Mouse (Mus musculus) thymus, postnatal 0 days (tissue): ENCODE data around the gene Ncbp1. TPM values are rescaled to one million over a fixed set of nuclear protein-coding genes. Genes with fewer than 3 reads are reported as not detected.
A peak's percentile ranks its signal among the peaks of the same experiment; 100 is the strongest.

Source experiments
- DNase-seq: peaks from one replicate; pipeline ENCODE4 v3.0.0-alpha.2; 2015; ENCODE audit warnings: low spot score
- polyA plus RNA-seq: library from polyadenylated mRNA; unstranded; fragments of >200 nt; fragmentation: Nextera tagmentation; extraction: Ambion mirVana; gene quantifications from 2 replicates; pipeline ENCODE4 v1.2.1, GENCODE M21; 2015

Gene Ncbp1
- polyA plus RNA-seq, 1 experiment from 2014 or later = 88.5 TPM

DNA sequence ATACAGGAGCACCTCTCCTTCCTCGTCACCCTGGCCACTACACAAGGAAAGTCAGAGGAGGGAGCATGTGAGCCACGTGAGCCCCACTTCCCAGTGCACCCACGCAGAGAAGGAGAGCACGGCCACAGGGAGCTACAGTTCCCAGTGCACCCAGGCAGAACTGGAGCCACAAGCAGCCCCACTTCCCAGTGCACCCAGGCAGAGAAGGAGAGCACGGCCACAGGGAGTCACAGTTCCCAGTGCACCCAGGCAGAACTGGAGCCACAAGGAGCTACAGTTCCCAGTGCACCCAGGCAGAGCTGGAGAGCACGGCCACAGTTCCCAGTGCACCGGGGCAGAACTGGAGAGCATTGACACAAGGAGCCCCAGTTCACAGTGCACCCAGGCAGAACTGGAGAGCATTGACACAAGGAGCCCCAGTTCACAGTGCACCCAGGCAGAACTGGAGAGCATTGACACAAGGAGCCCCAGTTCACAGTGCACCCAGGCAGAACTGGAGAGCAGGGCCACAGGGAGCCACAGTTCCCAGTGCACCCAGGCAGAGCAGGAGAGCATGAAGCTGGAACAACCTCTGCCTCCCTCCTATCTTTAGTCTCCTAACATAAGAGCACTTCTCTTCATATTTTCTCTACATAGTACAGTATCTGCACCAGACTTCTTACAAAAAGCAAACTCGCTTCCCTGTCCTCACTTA is 9.0 kb upstream of the Ncbp1 start:
- no peak for DNase-seq

DNA sequence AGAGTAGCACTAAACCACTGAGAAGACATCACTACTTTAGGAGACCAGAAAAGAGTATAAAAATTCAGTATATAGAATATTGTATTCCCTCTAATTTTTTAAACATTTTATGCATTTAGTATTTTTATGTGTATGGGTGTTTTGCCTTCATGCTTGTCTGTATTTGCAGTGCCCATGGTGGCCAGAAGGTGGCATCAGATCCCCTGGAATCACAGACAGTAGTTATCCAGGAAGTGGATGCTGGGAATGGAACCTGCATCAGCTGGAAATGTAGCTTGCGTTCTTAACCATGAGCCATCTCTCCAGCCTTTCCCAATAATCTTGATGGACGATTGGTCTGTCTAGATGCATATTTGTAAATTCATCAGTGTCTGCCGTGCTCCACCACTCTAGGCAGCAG is 8.2 kb upstream of the Ncbp1 start:
- peak; percentile 60 for DNase-seq

DNA sequence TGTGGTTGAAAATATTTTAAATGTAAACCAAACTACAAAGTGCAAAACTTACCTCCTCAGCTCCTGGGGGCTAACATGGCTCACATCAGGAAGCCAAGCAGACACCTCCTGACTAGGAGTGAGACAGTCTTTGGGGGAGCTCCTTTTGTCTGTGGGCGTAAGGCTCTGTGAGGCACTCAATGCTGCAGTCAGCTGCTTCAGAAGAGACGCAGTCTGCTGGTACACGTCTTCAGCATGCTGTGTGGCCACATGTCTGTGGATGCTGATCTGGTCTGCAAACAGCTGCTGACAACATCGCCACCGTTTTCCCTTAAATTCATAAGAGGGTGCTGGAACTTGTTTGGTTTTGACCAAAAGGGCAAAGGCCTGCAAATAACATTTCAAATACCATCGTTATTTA is 6.6 kb upstream of the Ncbp1 start:
- DNase-seq = no peak

DNA sequence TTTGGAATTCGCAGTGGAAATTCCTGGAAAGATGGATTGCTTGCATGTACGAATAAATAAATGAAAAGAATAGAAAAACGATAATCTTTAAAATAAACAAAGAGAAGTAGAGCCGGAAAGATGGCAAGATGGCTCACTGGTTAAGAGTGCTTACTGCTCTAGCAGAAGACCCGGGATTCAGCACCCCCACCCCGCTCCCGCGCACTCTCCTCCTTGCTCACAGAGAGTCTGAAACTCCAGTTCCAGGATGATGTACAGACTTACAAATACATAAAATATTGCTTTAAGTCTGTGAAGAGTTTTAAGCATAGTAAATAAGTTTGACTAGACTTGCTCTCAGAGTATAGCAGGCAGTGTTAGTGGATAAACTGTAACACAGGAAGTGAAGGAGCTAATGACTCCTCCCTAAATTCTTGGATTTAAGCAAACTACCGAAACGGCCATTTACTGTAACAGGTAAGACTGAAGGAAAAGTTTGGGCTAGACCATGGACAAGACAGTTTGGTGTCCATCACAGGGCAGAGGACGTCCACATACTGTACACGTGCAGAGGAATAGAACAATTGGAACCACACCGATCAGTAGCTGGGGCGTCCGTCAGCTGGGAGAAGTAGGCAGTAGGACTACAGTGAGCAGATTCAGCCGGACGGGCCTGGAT is 655 bp upstream of the Ncbp1 start:
- DNase-seq = peak; percentile 7

DNA sequence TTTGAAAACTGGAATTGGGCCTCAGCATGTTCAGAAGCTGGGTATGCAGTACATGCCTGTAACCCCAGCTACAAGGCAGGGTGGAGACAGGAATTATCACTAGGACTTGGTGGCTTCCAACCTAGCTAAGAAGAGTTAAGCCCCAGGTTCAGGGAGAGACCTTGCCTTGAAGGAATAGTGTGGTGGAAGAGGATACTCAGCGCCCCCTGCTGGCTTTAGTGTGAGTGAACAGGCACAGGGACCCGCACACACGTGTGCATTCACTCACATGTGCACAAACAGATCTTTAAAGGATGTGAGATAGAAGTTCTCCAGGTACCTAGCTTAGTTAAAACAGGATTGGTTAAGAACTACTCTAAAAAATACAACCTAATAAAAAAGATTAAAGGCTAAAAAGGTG is 5.9 kb downstream of the Ncbp1 start:
- DNase-seq = peak; percentile 26

- DNase-seq = no peak
Measured at GRCm38 (mm10) chr4:46146881-46147280, 8.5 kb downstream of the Ncbp1 start.

GRCm38 (mm10) chr4:46151903-46152544 is 13.6 kb downstream of the Ncbp1 start:
- DNase-seq = peak; percentile 57

DNA sequence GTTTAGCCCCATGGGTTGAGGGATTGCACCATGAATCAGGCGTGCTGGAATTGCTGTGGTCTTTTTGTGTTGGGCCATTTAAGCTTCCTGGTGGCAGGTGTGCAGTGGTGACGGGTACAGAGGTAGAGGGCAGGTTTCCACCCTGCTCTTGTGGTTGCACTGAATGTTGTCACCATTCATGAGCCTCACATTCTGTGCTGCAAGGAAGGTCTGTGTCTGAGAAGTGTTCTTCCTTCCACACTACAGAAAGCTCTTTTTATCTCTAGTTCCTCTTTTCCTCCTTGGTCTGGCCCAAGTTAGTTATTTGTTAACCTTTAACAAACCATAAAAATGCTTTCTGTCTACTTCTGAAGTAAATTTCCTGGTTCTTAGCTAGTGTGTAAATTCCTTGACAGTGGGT is 25.6 kb downstream of the Ncbp1 start:
- peak; percentile 39 for DNase-seq

DNA sequence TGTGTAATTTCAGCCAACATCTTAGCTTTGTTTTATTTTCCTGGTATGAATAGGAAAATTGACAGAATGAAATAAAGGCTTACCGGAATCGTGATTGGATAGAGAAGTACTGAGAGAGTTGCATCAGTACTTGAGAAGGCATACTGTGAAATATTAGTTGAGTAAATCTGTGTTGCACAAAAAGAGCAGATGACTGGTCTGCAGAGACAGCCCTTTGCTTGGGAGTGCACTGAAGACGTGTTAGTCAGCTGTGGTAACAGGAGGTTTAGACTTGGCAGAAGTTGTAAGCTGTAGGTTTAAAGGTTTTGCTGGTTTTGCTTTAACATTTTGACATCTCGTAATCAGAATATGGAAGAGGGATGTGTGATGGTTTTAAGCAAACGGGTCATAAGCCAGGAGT is 27.4 kb downstream of the Ncbp1 start:
- DNase-seq = no peak

DNA sequence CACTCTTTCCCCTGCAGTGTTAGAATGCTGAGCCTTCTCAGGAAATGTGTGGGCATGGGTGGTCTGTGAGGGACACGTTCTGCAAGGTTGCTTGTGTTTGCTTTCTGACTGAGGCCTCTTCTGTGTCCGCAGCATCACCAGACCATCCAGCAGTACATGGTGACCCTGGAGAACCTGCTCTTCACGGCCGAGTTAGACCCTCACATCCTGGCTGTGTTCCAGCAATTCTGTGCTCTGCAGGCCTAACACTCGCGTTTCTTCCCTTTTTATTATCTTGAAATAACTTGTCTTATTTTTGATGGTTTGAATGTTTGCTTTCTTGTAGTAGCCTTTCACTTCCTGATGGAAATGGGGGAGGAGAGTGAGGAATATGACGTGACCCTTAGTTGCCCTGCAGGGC is 33.3 kb downstream of the Ncbp1 start:
- DNase-seq = no peak

DNA sequence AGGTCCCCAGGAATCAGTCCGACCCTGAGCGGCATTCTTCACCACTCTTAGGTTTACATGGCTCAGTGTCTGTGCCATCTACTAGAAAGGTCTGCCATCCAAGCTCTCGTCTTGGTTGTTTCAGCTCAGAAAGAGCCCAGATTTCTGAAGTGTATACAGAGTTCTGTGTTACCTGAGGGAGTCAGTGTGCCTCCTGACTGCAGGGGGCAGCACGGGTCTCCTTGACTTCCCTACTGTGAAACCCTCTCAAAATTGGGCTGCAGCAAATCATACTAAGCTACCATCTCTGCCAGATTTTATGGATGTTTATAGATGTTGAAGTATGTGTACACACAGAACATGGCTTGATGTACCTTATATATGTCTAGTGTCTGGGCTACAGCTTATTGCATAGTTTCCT is 37.9 kb downstream of the Ncbp1 start:
- DNase-seq = peak; percentile 39

DNA sequence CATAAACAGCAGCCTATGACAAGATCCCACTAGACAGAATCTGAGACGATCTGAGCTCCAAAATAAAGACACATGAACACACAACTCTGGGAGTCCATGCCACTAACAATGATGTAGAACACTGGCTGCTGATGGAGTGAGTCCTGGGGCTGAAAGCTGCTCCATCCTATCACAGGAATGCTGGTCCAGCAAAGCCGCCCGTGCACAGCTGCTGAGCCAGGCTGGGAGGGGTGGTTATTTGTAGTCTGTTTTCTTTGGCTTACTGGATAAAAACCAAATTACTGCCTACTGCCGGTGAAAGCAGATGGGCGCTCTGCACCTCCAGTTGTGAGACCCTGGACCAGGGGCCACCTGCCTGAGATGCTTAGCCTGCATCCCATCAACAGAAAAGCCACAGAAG is 38.6 kb downstream of the Ncbp1 start:
- DNase-seq = no peak

- DNase-seq = no peak
Measured at GRCm38 (mm10) chr4:46177496-46177895, 39.1 kb downstream of the Ncbp1 start.

GRCm38 (mm10) chr4:46181168-46181567 is 42.8 kb downstream of the Ncbp1 start:
- no peak for DNase-seq

DNA sequence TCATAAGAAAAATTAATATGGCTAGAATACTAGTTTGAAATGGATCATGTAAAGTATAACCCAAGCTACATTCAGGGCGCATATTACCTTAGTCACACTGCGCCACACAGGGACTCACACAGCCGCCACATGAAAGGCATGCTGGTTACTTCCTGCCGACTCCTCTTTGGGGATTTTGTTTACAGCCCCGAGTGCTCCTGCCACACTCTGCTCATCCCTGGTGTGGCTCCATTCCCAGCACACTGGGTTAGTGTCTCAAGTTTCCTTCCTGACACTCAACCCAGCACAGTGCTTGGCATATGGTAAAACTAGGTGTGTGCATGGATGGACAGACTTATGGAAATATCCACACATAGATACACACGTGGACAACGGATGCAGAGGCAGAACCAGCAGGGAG is 43.8 kb downstream of the Ncbp1 start:
- DNase-seq = peak; percentile 68

DNA sequence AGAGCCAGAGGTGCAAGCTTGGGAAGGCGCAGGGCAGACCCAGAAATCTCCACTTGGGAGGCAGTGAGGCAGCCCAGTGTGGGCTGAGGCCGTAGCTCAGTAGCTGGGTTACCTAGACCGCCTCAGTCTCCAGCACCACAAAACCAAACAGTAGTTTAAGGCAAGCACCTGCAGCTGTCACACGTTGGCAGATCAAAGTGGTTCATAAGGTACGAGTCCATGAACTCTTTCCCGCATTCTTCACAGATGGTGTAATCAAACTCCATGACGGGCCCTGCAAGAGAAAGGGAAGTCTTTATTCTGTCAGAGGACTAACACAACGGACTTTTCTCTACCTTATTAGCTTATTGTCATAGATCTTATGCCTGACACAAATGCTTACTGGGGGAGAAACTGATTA is 47.0 kb downstream of the Ncbp1 start:
- DNase-seq = peak; percentile 48

DNA sequence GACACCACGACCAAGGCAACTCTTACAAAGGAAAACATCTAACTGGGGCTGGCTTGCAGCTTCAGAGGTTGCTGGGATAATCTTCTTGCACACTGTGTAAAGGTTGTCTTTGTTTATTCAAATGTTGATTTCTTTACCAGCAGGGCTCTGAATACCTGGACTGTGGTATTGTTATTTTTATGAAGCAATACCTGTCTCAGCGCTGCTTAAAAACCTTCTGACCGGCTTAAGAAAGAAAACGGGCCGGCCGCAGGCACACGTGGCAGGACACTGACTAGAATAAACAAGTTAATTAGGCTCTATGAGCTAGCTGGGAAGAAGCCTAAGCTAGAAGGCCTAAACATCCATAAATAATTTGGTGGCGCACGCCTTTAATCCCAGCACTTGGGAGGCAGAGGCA is 47.5 kb downstream of the Ncbp1 start:
- no peak for DNase-seq

GRCm38 (mm10) chr4:46186466-46186865 is 48.1 kb downstream of the Ncbp1 start:
- DNase-seq = no peak

DNA sequence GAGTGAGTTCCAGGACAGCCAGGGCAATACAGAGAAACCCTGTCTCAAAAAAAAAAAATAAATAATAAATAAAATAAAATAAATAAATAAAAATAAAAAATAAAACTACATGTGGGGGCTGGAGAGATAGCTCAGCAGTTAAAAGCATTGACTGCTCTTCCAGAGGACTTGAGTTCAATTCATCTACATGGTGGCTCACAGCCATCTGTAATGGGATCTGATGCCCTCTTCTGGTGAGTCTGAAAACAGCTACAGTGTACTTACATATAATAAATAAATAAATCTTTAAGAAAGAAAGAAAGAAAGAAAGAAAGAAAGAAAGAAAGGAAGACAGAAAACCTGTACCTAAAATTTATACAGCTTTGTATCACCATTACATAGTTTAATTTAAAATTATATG is 53.6 kb downstream of the Ncbp1 start:
- DNase-seq = peak; percentile 21

GRCm38 (mm10) chr4:46195781-46196487 is 57.5 kb downstream of the Ncbp1 start, which contains the start of gene Xpa:
Gene Xpa, minus strand, starts transcription at chr4:46196311.
- DNase-seq = peak; percentile 97

DNA sequence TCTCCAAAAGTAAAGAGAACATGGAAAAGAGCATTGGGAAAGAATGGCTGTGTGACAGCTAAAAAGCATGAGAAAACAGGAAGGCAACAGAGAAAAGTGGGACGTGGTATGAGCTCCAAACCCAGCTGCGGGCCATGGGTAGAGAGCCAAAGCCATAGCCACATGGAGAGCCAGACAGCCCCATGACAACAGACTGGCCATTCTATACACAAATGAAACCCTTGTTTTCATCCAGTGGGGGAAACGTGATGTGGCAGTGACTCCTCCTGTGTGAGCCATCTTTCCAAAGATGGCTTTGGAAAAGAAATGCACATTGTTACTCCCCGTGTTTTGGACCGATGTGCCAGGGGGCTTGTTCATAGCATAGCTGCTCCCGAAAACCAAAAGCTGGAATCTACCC is 58.1 kb downstream of the Ncbp1 start:
- DNase-seq = no peak

- no peak for DNase-seq
Measured at GRCm38 (mm10) chr4:46198064-46198463, 59.7 kb downstream of the Ncbp1 start.
